ENCODE assay signal across 8 mouse cellular contexts in the genomic region with DNA sequence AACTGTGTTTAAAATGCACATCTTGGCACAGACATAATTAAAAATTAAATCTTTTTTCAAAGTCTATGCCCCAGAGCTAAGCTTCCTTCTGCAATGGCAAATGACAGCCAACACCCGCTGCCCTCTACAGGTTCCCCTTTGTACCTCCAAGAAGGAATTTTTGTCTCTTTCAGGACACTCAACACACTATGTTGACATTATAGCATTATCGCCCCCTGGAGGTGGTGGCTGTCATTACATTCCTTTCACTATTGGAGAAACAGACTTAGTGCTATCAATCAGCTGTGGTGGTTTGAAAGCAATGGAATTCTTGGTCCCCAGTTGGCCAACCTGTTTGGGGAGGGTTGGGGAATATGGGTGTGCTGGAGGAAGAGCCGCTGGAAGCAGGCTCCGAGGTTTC. TPM values are rescaled to one million over a fixed set of nuclear protein-coding genes. Genes with fewer than 3 reads are reported as not detected.
A peak's percentile ranks its signal among the peaks of the same experiment; 100 is the strongest.
DNase-seq lines count a peak whose midpoint lies in the region; ATAC-seq and TF ChIP-seq lines count a peak whose summit lies in the region.

No protein-coding gene starts in this region.

- DNase-seq in cerebellum, adult 11 months, result peak; percentile 45
- DNase-seq in left cerebral cortex, adult 2 months (ENCODE audit: extremely low spot score in 1 of 2, low spot score in 2 of 2), result peak in 1 of 2 experiments; percentile 55
- DNase-seq in left cerebral cortex, adult 11 months (ENCODE audit: low spot score), result no peak
- peak; percentile 43 for DNase-seq in adipocyte (ENCODE audit: low spot score)
- DNase-seq in lung, postnatal 36 days, result peak; percentile 82

- H3K4me3 ChIP-seq in left cerebral cortex, adult 2 months, result no peak overlapping the region

- H3K27ac ChIP-seq in left cerebral cortex, adult 2 months, result no peak overlapping the region

- no peak for ATAC-seq in cerebellum, adult (ENCODE audit: insufficient number of reproducible peaks, low FRiP score, low TSS enrichment)
- ATAC-seq in erythroblast, adult 5-6 weeks (replicated peaks; ENCODE audit: low FRiP score, poor library complexity, severe bottlenecking), result 0 out of 2 replicates have a peak, but pooled peaks have one; percentile 18
- ATAC-seq in erythroid progenitor cell, adult 5-6 weeks (replicated peaks; ENCODE audit: low FRiP score, poor library complexity, severe bottlenecking), result no peak

- intact Hi-C loops in left cerebral cortex, adult 2 months (cut with DNase I), result no loop called here

- TF ChIP-seq CTCF in left cerebral cortex, adult 2 months (IDR thresholded peaks at IDR 0.05), result peak; percentile 78

RNA-seq across cellular contexts. Expression of gene Pink1, which starts 13.9 kb away (rescaled TPM):
- 100 to 1,000 TPM; 302 to 313 TPM for total RNA-seq in left cerebral cortex, adult 2 months (2021)
- total RNA-seq in erythroblast, adult 5-6 weeks (2015; ENCODE audit: low replicate concordance), result 52.7 and 58.8 TPM in 2 replicates
- 91.2 and 111 TPM in 2 replicates for total RNA-seq in erythroblast, adult 5-6 weeks (2017; ENCODE audit: low replicate concordance)
- 20.2 and 26.8 TPM in 2 replicates for total RNA-seq in erythroid progenitor cell, adult 5-6 weeks (2015; ENCODE audit: low replicate concordance)
- total RNA-seq in erythroid progenitor cell, adult 5-6 weeks (2017; ENCODE audit: low replicate concordance), result 20.8 and 36.6 TPM in 2 replicates

RNA-seq across cellular contexts. Expression of gene Cda, which starts 27.8 kb away (rescaled TPM):
- 1 to 10 TPM; 3.8 to 4.0 TPM for total RNA-seq in left cerebral cortex, adult 2 months (2021)
- total RNA-seq in erythroblast, adult 5-6 weeks (2015; ENCODE audit: low replicate concordance), result not detected in 2 replicates
- not detected in 2 replicates for total RNA-seq in erythroblast, adult 5-6 weeks (2017; ENCODE audit: low replicate concordance)
- total RNA-seq in erythroid progenitor cell, adult 5-6 weeks (2015; ENCODE audit: low replicate concordance), result not detected in 2 replicates
- total RNA-seq in erythroid progenitor cell, adult 5-6 weeks (2017; ENCODE audit: low replicate concordance), result not detected in 2 replicates

RNA-seq across cellular contexts. Expression of gene Ddost, which starts 35.4 kb away (rescaled TPM):
- total RNA-seq in left cerebral cortex, adult 2 months (2021), result 10 to 100 TPM; 82.4 to 88.9 TPM
- total RNA-seq in erythroblast, adult 5-6 weeks (2015; ENCODE audit: low replicate concordance), result 48.2 and 52.5 TPM in 2 replicates
- 27.2 and 36.8 TPM in 2 replicates for total RNA-seq in erythroblast, adult 5-6 weeks (2017; ENCODE audit: low replicate concordance)
- 65.6 and 81.3 TPM in 2 replicates for total RNA-seq in erythroid progenitor cell, adult 5-6 weeks (2015; ENCODE audit: low replicate concordance)
- total RNA-seq in erythroid progenitor cell, adult 5-6 weeks (2017; ENCODE audit: low replicate concordance), result 34.7 and 39.8 TPM in 2 replicates

RNA-seq across cellular contexts. Expression of gene Fam43b, which starts 56.4 kb away (rescaled TPM):
- 10 to 100 TPM; 33.4 to 42.4 TPM for total RNA-seq in left cerebral cortex, adult 2 months (2021)
- not detected in 2 replicates for total RNA-seq in erythroblast, adult 5-6 weeks (2015; ENCODE audit: low replicate concordance)
- not detected in 2 replicates for total RNA-seq in erythroblast, adult 5-6 weeks (2017; ENCODE audit: low replicate concordance)
- total RNA-seq in erythroid progenitor cell, adult 5-6 weeks (2015; ENCODE audit: low replicate concordance), result not detected in 2 replicates
- total RNA-seq in erythroid progenitor cell, adult 5-6 weeks (2017; ENCODE audit: low replicate concordance), result not detected in 2 replicates

Comparison
In these comparisons a context has a peak if more than half of its experiments do, and no peak if none do; other contexts are left out.
1. RNA of gene Cda, which starts 27.8 kb away (total RNA-seq): 3.8 to 4.0 TPM in left cerebral cortex, adult 2 months; not detected in erythroblast, adult 5-6 weeks and not detected in erythroid progenitor cell, adult 5-6 weeks; every median in the first group is over 4 times any median in the second.